Mouse (Mus musculus): ENCODE results near the gene Usp4. TPM values are rescaled to one million over a fixed set of nuclear protein-coding genes. Genes with fewer than 3 reads are reported as not detected.

Gene Usp4
- polyA plus RNA-seq, 1 experiment from 2014 or later = 113 TPM

- Histone ChIP-seq H3K9ac (no peak overlapping the region), H3K4me3 (ENCODE audit: low read depth, low read length) (no peak overlapping the region), H3K4me1 (ENCODE audit: insufficient read depth) (no peaks in the 10 kb centered on the region), H3K27ac (ENCODE audit: low read depth) (no peak overlapping the region), H3K36me3 (ENCODE audit: insufficient read depth) (no peaks in the 10 kb centered on the region), H3K9me3 (ENCODE audit: low read depth, low read length) (no peaks in the 10 kb centered on the region), H3K4me2 (no peak overlapping the region), H3K27me3 (ENCODE audit: insufficient read depth, low read length) (no peaks in the 10 kb centered on the region)
- TF ChIP-seq CTCF (IDR thresholded peaks at IDR 0.05; ENCODE audit: low read depth) = no peak
- no peak for DNase-seq
- no peak for ATAC-seq (ENCODE audit: insufficient read depth)
- WGBS = 73% methylated on average over 6 of the region's 6 CpGs
Measured at GRCm38 (mm10) chr9:108439176-108439575, 91.5 kb downstream of the Usp4 start.

GRCm38 (mm10) chr9:108440485-108440884 is 92.8 kb downstream of the Usp4 start:
- Histone ChIP-seq H3K4me3 (ENCODE audit: low read depth, low read length) (no peak overlapping the region), H3K27ac (ENCODE audit: low read depth) (no peak overlapping the region), H3K27me3 (ENCODE audit: insufficient read depth, low read length) (no peaks in the 10 kb centered on the region), H3K9ac (no peak overlapping the region), H3K36me3 (ENCODE audit: insufficient read depth) (no peaks in the 10 kb centered on the region), H3K9me3 (ENCODE audit: low read depth, low read length) (no peaks in the 10 kb centered on the region), H3K4me1 (ENCODE audit: insufficient read depth) (no peaks in the 10 kb centered on the region), H3K4me2 (no peak overlapping the region)
- ATAC-seq (ENCODE audit: insufficient read depth) (no peak), DNase-seq (no peak)
- WGBS = 67% methylated on average over 5 of the region's 5 CpGs
- no peak for TF ChIP-seq CTCF (IDR thresholded peaks at IDR 0.05; ENCODE audit: low read depth)

- TF ChIP-seq CTCF (IDR thresholded peaks at IDR 0.05; ENCODE audit: low read depth) = no peak
- H3K9ac ChIP-seq = no peak overlapping the region
- 81% methylated on average over 11 of the region's 11 CpGs for WGBS
- no peak overlapping the region for H3K4me3 ChIP-seq (ENCODE audit: low read depth, low read length)
- no peak for DNase-seq
- H3K4me1 ChIP-seq (ENCODE audit: insufficient read depth) = no peaks in the 10 kb centered on the region
- no peak for ATAC-seq (ENCODE audit: insufficient read depth)
- H3K27me3 ChIP-seq (ENCODE audit: insufficient read depth, low read length) = no peaks in the 10 kb centered on the region
- H3K27ac ChIP-seq (ENCODE audit: low read depth) = no peak overlapping the region
- H3K4me2 ChIP-seq = no peak overlapping the region
- H3K36me3 ChIP-seq (ENCODE audit: insufficient read depth) = no peaks in the 10 kb centered on the region
- no peaks in the 10 kb centered on the region for H3K9me3 ChIP-seq (ENCODE audit: low read depth, low read length)
Measured at GRCm38 (mm10) chr9:108441236-108441919, 93.7 kb downstream of the Usp4 start.

Other genes with a start within 250 kb of the Usp4 start
- 0.15 and 0.24 TPM in 2 replicates for gene Bsn, start 157.5 kb upstream of the Usp4 start, polyA plus RNA-seq (2014; fragmentation: Nextera tagmentation; extraction: Ambion mirVana)
- gene Dag1, start 83.9 kb upstream of the Usp4 start, polyA plus RNA-seq (2014; fragmentation: Nextera tagmentation; extraction: Ambion mirVana) = 102 and 106 TPM in 2 replicates
- 33.1 and 34.3 TPM in 2 replicates for gene Nicn1, start 57.4 kb upstream of the Usp4 start, polyA plus RNA-seq (2014; fragmentation: Nextera tagmentation; extraction: Ambion mirVana)
- gene Amt, start 51.0 kb upstream of the Usp4 start, polyA plus RNA-seq (2014; fragmentation: Nextera tagmentation; extraction: Ambion mirVana) = 20.9 and 21.3 TPM in 2 replicates
- gene Rhoa, start 41.7 kb upstream of the Usp4 start, polyA plus RNA-seq (2014; fragmentation: Nextera tagmentation; extraction: Ambion mirVana) = 321 and 332 TPM in 2 replicates
- gene Tcta, start 41.7 kb upstream of the Usp4 start, polyA plus RNA-seq (2014; fragmentation: Nextera tagmentation; extraction: Ambion mirVana) = 20.1 and 24.9 TPM in 2 replicates
- 617 and 664 TPM in 2 replicates for gene Gpx1, start 8.9 kb upstream of the Usp4 start, polyA plus RNA-seq (2014; fragmentation: Nextera tagmentation; extraction: Ambion mirVana)
- gene 1700102P08Rik, start 45.0 kb downstream of the Usp4 start, polyA plus RNA-seq (2014; fragmentation: Nextera tagmentation; extraction: Ambion mirVana) = 0.78 and 1.1 TPM in 2 replicates
- 3.0 and 4.1 TPM in 2 replicates for gene Ccdc36, start 80.6 kb downstream of the Usp4 start, polyA plus RNA-seq (2014; fragmentation: Nextera tagmentation; extraction: Ambion mirVana)
- not detected in 2 replicates for gene BC048562, start 88.6 kb downstream of the Usp4 start, polyA plus RNA-seq (2014; fragmentation: Nextera tagmentation; extraction: Ambion mirVana)
- 46.7 and 46.9 TPM in 2 replicates for gene Ccdc71, start 112.7 kb downstream of the Usp4 start, polyA plus RNA-seq (2014; fragmentation: Nextera tagmentation; extraction: Ambion mirVana)
- gene Klhdc8b, start 113.7 kb downstream of the Usp4 start, polyA plus RNA-seq (2014; fragmentation: Nextera tagmentation; extraction: Ambion mirVana) = 46.4 and 46.7 TPM in 2 replicates
- gene Lamb2, start 131.9 kb downstream of the Usp4 start, polyA plus RNA-seq (2014; fragmentation: Nextera tagmentation; extraction: Ambion mirVana) = 47.9 and 48.6 TPM in 2 replicates
- gene Usp19, start 142.7 kb downstream of the Usp4 start, polyA plus RNA-seq (2014; fragmentation: Nextera tagmentation; extraction: Ambion mirVana) = 56.9 and 63.3 TPM in 2 replicates
- gene Qars, start 159.9 kb downstream of the Usp4 start, polyA plus RNA-seq (2014; fragmentation: Nextera tagmentation; extraction: Ambion mirVana) = 97.1 and 97.7 TPM in 2 replicates
- gene Qrich1, start 169.0 kb downstream of the Usp4 start, polyA plus RNA-seq (2014; fragmentation: Nextera tagmentation; extraction: Ambion mirVana) = 139 and 145 TPM in 2 replicates
- 199 and 202 TPM in 2 replicates for gene Impdh2, start 212.4 kb downstream of the Usp4 start, polyA plus RNA-seq (2014; fragmentation: Nextera tagmentation; extraction: Ambion mirVana)
- gene Ndufaf3, start 219.6 kb downstream of the Usp4 start, polyA plus RNA-seq (2014; fragmentation: Nextera tagmentation; extraction: Ambion mirVana) = 39.7 and 46.9 TPM in 2 replicates
- gene Dalrd3, start 222.0 kb downstream of the Usp4 start, polyA plus RNA-seq (2014; fragmentation: Nextera tagmentation; extraction: Ambion mirVana) = 112 and 127 TPM in 2 replicates
- 106 and 117 TPM in 2 replicates for gene Wdr6, start 230.9 kb downstream of the Usp4 start, polyA plus RNA-seq (2014; fragmentation: Nextera tagmentation; extraction: Ambion mirVana)
- gene P4htm, start 249.8 kb downstream of the Usp4 start, polyA plus RNA-seq (2014; fragmentation: Nextera tagmentation; extraction: Ambion mirVana) = 5.7 and 6.1 TPM in 2 replicates